Mouse (Mus musculus) liver, embryonic 15.5 days (tissue): Measurements from ENCODE around the gene Cdhr4. TPM values are rescaled to one million over a fixed set of nuclear protein-coding genes. Genes with fewer than 3 reads are reported as not detected.
A peak's percentile ranks its signal among the peaks of the same experiment; 100 is the strongest.

Experiments
- ATAC-seq: fragments of 200-750 bp; cut with Nextera tagmentation; 2 replicates; pipeline ENCODE4 v1.8.0; 2017; ENCODE audit warnings: moderate number of reproducible peaks, mild to moderate bottlenecking, moderate library complexity; ENCODE audit not compliant: insufficient read depth
- H3K27ac ChIP-seq: fragments of 300-500 bp; sonication (generic); replicated peaks from 2 replicates; pipeline ENCODE4 v1.5.1; 2015; ENCODE audit warnings: mild to moderate bottlenecking, inconsistent platforms
- H3K27me3 ChIP-seq: fragments of 300-500 bp; sonication (generic); 2 replicates; pipeline ENCODE4 v1.6.1; 2015; ENCODE audit warnings: mild to moderate bottlenecking, inconsistent platforms
- H3K36me3 ChIP-seq: fragments of 300-500 bp; sonication (generic); replicated peaks from 2 replicates; pipeline ENCODE4 v1.6.1; 2015; ENCODE audit warnings: moderate library complexity, mild to moderate bottlenecking, inconsistent platforms
- H3K4me1 ChIP-seq: fragments of 300-500 bp; sonication (generic); replicated peaks from 2 replicates; pipeline ENCODE4 v1.6.1; 2015; ENCODE audit warnings: inconsistent platforms
- H3K4me2 ChIP-seq: fragments of 300-500 bp; sonication (generic); 2 replicates; pipeline ENCODE4 v1.6.1; 2015; ENCODE audit warnings: moderate library complexity, mild to moderate bottlenecking, inconsistent platforms
- H3K4me3 ChIP-seq: fragments of 300-500 bp; sonication (generic); replicated peaks from 2 replicates; pipeline ENCODE4 v1.5.1; 2015; ENCODE audit warnings: mild to moderate bottlenecking, inconsistent platforms
- H3K9ac ChIP-seq: fragments of 300-500 bp; sonication (generic); 2 replicates; pipeline ENCODE4 v1.6.1; 2015; ENCODE audit warnings: moderate library complexity, mild to moderate bottlenecking, inconsistent platforms
- H3K9me3 ChIP-seq: fragments of 300-500 bp; sonication (generic); replicated peaks from 2 replicates; pipeline ENCODE4 v1.6.1; 2016; ENCODE audit warnings: inconsistent platforms
- WGBS: fragments of 180-500 bp; shearing (Covaris S2); methylation state at CpG from one replicate; pipeline ENCODE4 v1.1.7; 2015; ENCODE audit warnings: mixed read lengths; ENCODE audit not compliant: insufficient replicate concordance; 5-methylcytosine and 5-hydroxymethylcytosine counted together
- polyA plus RNA-seq: library from polyadenylated mRNA; unstranded; fragments of >200 nt; fragmentation: Nextera tagmentation; extraction: Ambion mirVana; gene quantifications from 2 replicates; pipeline ENCODE4 v1.2.1, GENCODE M21; 2015

Gene Cdhr4
- polyA plus RNA-seq, 1 experiment from 2014 or later: 1.1 TPM

- Histone ChIP-seq H3K4me3 (peak within 1 kb of the TSS; percentile 68), H3K27ac (peak within 1 kb of the TSS; percentile 98), H3K9me3 (no peaks in the 10 kb centered on the region), H3K4me1 (peaks cover 94% of the 10 kb centered on the region), H3K36me3 (peaks cover 53% of the 10 kb centered on the region), H3K27me3 (no peaks in the 10 kb centered on the region), H3K9ac (peak within 1 kb of the TSS; percentile 80), H3K4me2 (peak within 1 kb of the TSS; percentile 84)
- peak; percentile 82 for ATAC-seq
- WGBS: 40% methylated on average over 12 of the region's 12 CpGs
Observed at GRCm38 (mm10) chr9:107975399-107976386, 16.6 kb upstream of the Cdhr4 start, which contains the start of gene Uba7. Gene Uba7 (plus strand): TSS chr9:107975505.

- ATAC-seq: no peak
- H3K27me3 ChIP-seq: no peaks in the 10 kb centered on the region
- no peaks in the 10 kb centered on the region for H3K9me3 ChIP-seq
- no peak overlapping the region for H3K4me2 ChIP-seq
- peak overlapping the region; percentile 97; the same call in 1 of the 2 replicates for H3K27ac ChIP-seq
- H3K4me3 ChIP-seq: no peak overlapping the region
- peaks cover 77% of the 10 kb centered on the region for H3K36me3 ChIP-seq
- 92% methylated on average over 12 of the region's 12 CpGs for WGBS
- peaks cover 94% of the 10 kb centered on the region for H3K4me1 ChIP-seq
- no peak overlapping the region for H3K9ac ChIP-seq
Observed at GRCm38 (mm10) chr9:107978815-107979214, 13.5 kb upstream of the Cdhr4 start.

- WGBS: 26% methylated on average over 7 of the region's 7 CpGs
- H3K4me3 ChIP-seq: peak overlapping the region; percentile 84
Observed at GRCm38 (mm10) chr9:107981684-107982605, 10.4 kb upstream of the Cdhr4 start.

GRCm38 (mm10) chr9:107982681-107983346 lies 9.5 kb upstream of the Cdhr4 start, which contains the start of gene Gm20661:
Gene Gm20661 (plus strand): TSS chr9:107983058.
- ATAC-seq: peak; percentile 72
- WGBS: 7% methylated on average over 14 of the region's 14 CpGs
- peak within 1 kb of the TSS; percentile 82 for H3K9ac ChIP-seq
- no peaks in the 10 kb centered on the region for H3K9me3 ChIP-seq
- H3K4me3 ChIP-seq: peak within 1 kb of the TSS; percentile 84
- peaks cover 95% of the 10 kb centered on the region for H3K4me1 ChIP-seq
- H3K27me3 ChIP-seq: no peaks in the 10 kb centered on the region
- H3K36me3 ChIP-seq: peaks cover 69% of the 10 kb centered on the region
- H3K27ac ChIP-seq: peak within 1 kb of the TSS; percentile 97
- peak within 1 kb of the TSS; percentile 92 for H3K4me2 ChIP-seq

More at GRCm38 (mm10) chr9:107981684-107982605, 10.4 kb upstream of the Cdhr4 start:
- H3K27ac ChIP-seq: peak overlapping the region; percentile 97
- peak overlapping the region; percentile 82 for H3K9ac ChIP-seq
- H3K36me3 ChIP-seq: peaks cover 77% of the 10 kb centered on the region
- peaks cover 97% of the 10 kb centered on the region for H3K4me1 ChIP-seq
- H3K9me3 ChIP-seq: no peaks in the 10 kb centered on the region
- ATAC-seq: no peak
- H3K4me2 ChIP-seq: peak overlapping the region; percentile 92
- H3K27me3 ChIP-seq: no peaks in the 10 kb centered on the region

GRCm38 (mm10) chr9:107983421-107983890 lies 8.8 kb upstream of the Cdhr4 start:
- Histone ChIP-seq H3K9me3 (no peaks in the 10 kb centered on the region), H3K4me1 (peaks cover 92% of the 10 kb centered on the region), H3K36me3 (peaks cover 62% of the 10 kb centered on the region), H3K27me3 (no peaks in the 10 kb centered on the region), H3K9ac (peak overlapping the region; percentile 82), H3K4me2 (peak overlapping the region; percentile 92), H3K27ac (peak overlapping the region; percentile 97), H3K4me3 (peak overlapping the region; percentile 84)
- ATAC-seq: no peak
- WGBS: 15% methylated on average over 4 of the region's 4 CpGs

GRCm38 (mm10) chr9:107984052-107984753 lies 8.1 kb upstream of the Cdhr4 start:
- Histone ChIP-seq H3K4me1 (peaks cover 85% of the 10 kb centered on the region), H3K27ac (peak overlapping the region; percentile 97), H3K9ac (peak overlapping the region; percentile 82), H3K4me2 (peak overlapping the region; percentile 92), H3K4me3 (peak overlapping the region; percentile 84), H3K9me3 (no peaks in the 10 kb centered on the region), H3K36me3 (peaks cover 55% of the 10 kb centered on the region), H3K27me3 (no peaks in the 10 kb centered on the region)
- WGBS: 23% methylated on average over 19 of the region's 19 CpGs
- ATAC-seq: no peak

- Histone ChIP-seq H3K4me2 (peak overlapping the region; percentile 92), H3K36me3 (peaks cover 50% of the 10 kb centered on the region), H3K4me3 (peak overlapping the region; percentile 84), H3K27ac (peak overlapping the region; percentile 97), H3K4me1 (peaks cover 81% of the 10 kb centered on the region), H3K9ac (peak overlapping the region; percentile 82), H3K27me3 (no peaks in the 10 kb centered on the region), H3K9me3 (no peaks in the 10 kb centered on the region)
- ATAC-seq: no peak
- 16% methylated on average over 9 of the region's 9 CpGs for WGBS
Observed at GRCm38 (mm10) chr9:107984754-107985055, 7.6 kb upstream of the Cdhr4 start.

- Histone ChIP-seq H3K4me1 (peaks cover 81% of the 10 kb centered on the region), H3K9ac (peak within 1 kb of the TSS; percentile 82), H3K9me3 (no peaks in the 10 kb centered on the region), H3K27ac (peak within 1 kb of the TSS; percentile 97), H3K27me3 (no peaks in the 10 kb centered on the region), H3K4me2 (peak within 1 kb of the TSS; percentile 92), H3K36me3 (peaks cover 43% of the 10 kb centered on the region), H3K4me3 (peak within 1 kb of the TSS; percentile 84)
- whole genome bisulfite sequencing: under 1% methylated on average over 58 of the region's 58 CpGs
- ATAC-seq: peak; percentile 74
Observed at GRCm38 (mm10) chr9:107985131-107986119, 6.9 kb upstream of the Cdhr4 start, which contains the start of gene Inka1. Gene Inka1 (minus strand): TSS chr9:107985879.

- peak overlapping the region; percentile 82; the same call in 1 of the 2 replicates for H3K9ac ChIP-seq
- H3K27ac ChIP-seq: peak overlapping the region; percentile 97
- H3K4me1 ChIP-seq: peaks cover 72% of the 10 kb centered on the region
- no peaks in the 10 kb centered on the region for H3K9me3 ChIP-seq
- peaks cover 33% of the 10 kb centered on the region for H3K36me3 ChIP-seq
- 1% methylated on average over 18 of the region's 18 CpGs for WGBS
- ATAC-seq: peak; percentile 8; the same call in 1 of the 2 replicates
- H3K4me3 ChIP-seq: peak overlapping the region; percentile 84
- peak overlapping the region; percentile 92 for H3K4me2 ChIP-seq
- 0 out of 2 replicates have a peak, but pooled peaks cover 3% of the 10 kb centered on the region for H3K27me3 ChIP-seq
Observed at GRCm38 (mm10) chr9:107986376-107986775, 5.9 kb upstream of the Cdhr4 start.
